Mouse (Mus musculus) ES-Bruce4 (cell line): ENCODE measurements around the gene Anxa8.

Source experiments
- CTCF ChIP-seq: IDR thresholded peaks from one replicate; pipeline ENCODE4 v1.8.1; 2011; ENCODE audit warnings: low read depth, low read length
- POLR2A ChIP-seq: IDR thresholded peaks from one replicate; pipeline ENCODE4 v1.8.1; 2011; ENCODE audit warnings: low read length; ENCODE audit not compliant: insufficient read depth

- no peak for TF ChIP-seq POLR2A
- no peak for TF ChIP-seq CTCF
Observed at GRCm38 (mm10) chr14:34078293-34078692, 7.5 kb upstream of the Anxa8 start.
